Mouse (Mus musculus) embryo, embryonic 10.5 days (tissue): ENCODE data around the gene Nptn.
"Not testable (repeated sequence)": the region's sequence is repeated elsewhere in the genome, so short reads cannot be mapped to it uniquely, and the experiment has no call there.

ENCODE experiments used
- DNase-seq: peaks from one replicate; pipeline ENCODE4 v3.0.0-alpha.2; 2015; ENCODE audit warnings: low spot score

Gene Nptn

GRCm38 (mm10) chr9:58565945-58566344, 16.1 kb upstream of the Nptn start:
- DNase-seq = not testable (repeated sequence)

- DNase-seq = peak; percentile 72
Observed at GRCm38 (mm10) chr9:58567682-58568081, 14.4 kb upstream of the Nptn start.

GRCm38 (mm10) chr9:58571001-58571400, 11.0 kb upstream of the Nptn start:
- no peak for DNase-seq

GRCm38 (mm10) chr9:58578669-58579068, 3.4 kb upstream of the Nptn start:
- peak; percentile 92 for DNase-seq

- not testable (repeated sequence) for DNase-seq
Observed at GRCm38 (mm10) chr9:58580453-58581195, 1.4 kb upstream of the Nptn start.

- no peak for DNase-seq
Observed at GRCm38 (mm10) chr9:58581283-58581930, 633 bp upstream of the Nptn start.

GRCm38 (mm10) chr9:58582581-58583266, 684 bp downstream of the Nptn start:
- no peak for DNase-seq

GRCm38 (mm10) chr9:58583267-58583641, 1.2 kb downstream of the Nptn start:
- peak; percentile 54 for DNase-seq

- no peak for DNase-seq
Observed at GRCm38 (mm10) chr9:58584323-58584722, 2.3 kb downstream of the Nptn start.

- no peak for DNase-seq
Observed at GRCm38 (mm10) chr9:58588657-58589056, 6.6 kb downstream of the Nptn start.

- no peak for DNase-seq
Observed at GRCm38 (mm10) chr9:58595313-58595712, 13.3 kb downstream of the Nptn start.

- no peak for DNase-seq
Observed at GRCm38 (mm10) chr9:58613790-58614189, 31.8 kb downstream of the Nptn start.

- DNase-seq = no peak
Observed at GRCm38 (mm10) chr9:58615064-58615938, 33.3 kb downstream of the Nptn start.

GRCm38 (mm10) chr9:58623009-58623408, 41.0 kb downstream of the Nptn start:
- no peak for DNase-seq

- no peak for DNase-seq
Observed at GRCm38 (mm10) chr9:58627197-58627596, 45.2 kb downstream of the Nptn start.

GRCm38 (mm10) chr9:58630441-58630840, 48.4 kb downstream of the Nptn start:
- no peak for DNase-seq

- peak; percentile 16 for DNase-seq
Observed at GRCm38 (mm10) chr9:58648406-58649264, 66.6 kb downstream of the Nptn start.

- DNase-seq = no peak
Observed at GRCm38 (mm10) chr9:58649265-58649626, 67.2 kb downstream of the Nptn start.

- DNase-seq = peak; percentile 81
Observed at GRCm38 (mm10) chr9:58651993-58652392, 70.0 kb downstream of the Nptn start.

- no peak for DNase-seq
Observed at GRCm38 (mm10) chr9:58654494-58654893, 72.5 kb downstream of the Nptn start.

- DNase-seq = peak; percentile 34
Observed at GRCm38 (mm10) chr9:58656396-58656795, 74.4 kb downstream of the Nptn start.
